Mouse (Mus musculus) small intestine, adult 2 months (tissue): ENCODE measurements around the gene Rabggta. TPM values are rescaled to one million over a fixed set of nuclear protein-coding genes. Genes with fewer than 3 reads are reported as not detected.

Experiments used
- H3K27ac ChIP-seq: fragments of 200-500 bp; 2 replicates; pipeline ENCODE4 v1.5.1; 2012; ENCODE audit warnings: low read depth, low read length, control low read depth, inconsistent platforms; ENCODE audit not compliant: insufficient read depth
- H3K27me3 ChIP-seq: fragments of 200-500 bp; 2 replicates; pipeline ENCODE4 v1.6.1; 2012; ENCODE audit warnings: mild to moderate bottlenecking, moderate library complexity, low read length, inconsistent platforms; ENCODE audit not compliant: control insufficient read depth, insufficient read depth
- H3K36me3 ChIP-seq: fragments of 200-500 bp; 2 replicates; pipeline ENCODE4 v1.6.1; 2012; ENCODE audit warnings: mild to moderate bottlenecking, low read length, control low read depth, inconsistent platforms; ENCODE audit not compliant: control insufficient read depth, insufficient read depth
- H3K4me1 ChIP-seq: fragments of 200-500 bp; 2 replicates; pipeline ENCODE4 v1.6.1; 2012; ENCODE audit warnings: low read length, inconsistent platforms, mixed read lengths; ENCODE audit not compliant: control insufficient read depth, insufficient read depth, insufficient read length
- H3K4me3 ChIP-seq: fragments of 200-500 bp; 2 replicates; pipeline ENCODE4 v1.5.1; 2012; ENCODE audit warnings: low read depth, mild to moderate bottlenecking, control low read depth, inconsistent platforms, low read length, moderate library complexity
- CTCF ChIP-seq: fragments of 200-500 bp; IDR thresholded peaks from 2 replicates; pipeline ENCODE4 v1.5.1; 2012; ENCODE audit warnings: low read depth, mild to moderate bottlenecking, control low read depth, inconsistent platforms, low read length, moderate library complexity, mixed read lengths; ENCODE audit not compliant: insufficient replicate concordance, insufficient read length; ENCODE audit errors: extremely low read depth
- POLR2A ChIP-seq: fragments of 200-500 bp; IDR thresholded peaks from 2 replicates; pipeline ENCODE4 v1.6.1; 2012; ENCODE audit warnings: low read depth, mild to moderate bottlenecking, control low read depth, inconsistent platforms, low read length, moderate library complexity
- WGBS: fragments of 180-500 bp; shearing (Covaris S2); methylation state at CpG from one replicate; pipeline ENCODE4 v1.1.7; 2018; 5-methylcytosine and 5-hydroxymethylcytosine counted together
- polyA plus RNA-seq: library from polyadenylated mRNA; depleted of rRNA; stranded (reverse); fragments of >200 nt; gene quantifications from 2 replicates; pipeline ENCODE4 v1.2.3, GENCODE M21; 2012

The Rabggta gene
- polyA plus RNA-seq, 1 experiment, result 43.5 TPM

DNA sequence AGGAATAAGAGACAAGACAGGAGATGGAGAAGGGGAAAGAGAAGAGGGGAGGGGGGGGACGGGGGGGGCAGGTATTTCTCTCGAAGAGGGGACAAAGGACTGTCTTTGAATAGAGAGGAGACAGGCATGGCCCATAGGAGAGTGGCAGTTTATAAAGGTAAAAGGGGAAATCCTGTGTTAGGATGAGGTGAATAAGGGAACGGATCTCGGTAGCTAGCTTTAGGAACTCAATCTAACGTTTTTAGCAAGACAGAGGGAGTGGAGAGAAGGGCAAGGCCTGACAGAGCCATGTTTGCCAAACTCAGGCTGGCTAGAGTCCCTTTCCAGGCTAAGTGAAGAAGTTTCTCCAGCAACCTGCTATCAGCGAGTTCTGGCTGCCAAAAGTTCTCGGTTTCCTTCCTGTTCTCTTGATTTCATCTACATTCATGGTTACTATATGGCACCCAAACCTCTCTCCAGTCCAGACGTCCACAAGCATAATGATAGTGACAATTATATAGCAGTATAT, 429 bp upstream of the Rabggta start:
- no peak overlapping the region for H3K4me3 ChIP-seq
- H3K27ac ChIP-seq, result no peak overlapping the region
- TF ChIP-seq CTCF (no peak), POLR2A (no peak)

DNA sequence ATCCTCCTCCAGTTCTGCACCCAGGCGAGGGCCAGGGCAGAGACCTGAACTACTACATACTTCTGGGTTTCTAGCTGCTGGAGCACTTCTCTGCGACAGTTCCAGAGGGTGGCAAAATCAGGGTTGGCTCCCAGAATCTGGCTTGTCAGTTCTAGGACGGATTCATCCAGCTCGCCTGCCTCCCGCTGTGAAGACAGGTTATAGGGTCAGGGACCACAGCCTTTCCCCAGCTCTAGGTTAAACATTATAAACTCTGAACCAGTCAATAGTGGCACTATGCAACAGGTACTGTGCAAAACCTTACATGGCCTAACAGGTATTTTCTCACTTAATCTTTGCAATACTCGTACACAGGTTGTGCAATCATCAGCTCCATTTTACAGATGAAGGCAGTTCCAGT, 987 bp downstream of the Rabggta start:
- H3K27me3 ChIP-seq, result no peaks in the 10 kb centered on the region
- TF ChIP-seq POLR2A (no peak), CTCF (no peak)
- 88% methylated on average over 6 of the region's 6 CpGs for WGBS
- H3K27ac ChIP-seq, result no peak overlapping the region
- no peak overlapping the region for H3K4me3 ChIP-seq
- peaks cover 8% of the 10 kb centered on the region; the same call in 1 of the 2 replicates for H3K4me1 ChIP-seq
- H3K36me3 ChIP-seq, result peaks cover 26% of the 10 kb centered on the region

More for the DNA sequence above, 429 bp upstream of the Rabggta start:
- peaks cover 9% of the 10 kb centered on the region; the same call in 1 of the 2 replicates for H3K4me1 ChIP-seq
- H3K36me3 ChIP-seq, result peaks cover 15% of the 10 kb centered on the region
- 52% methylated on average over 8 of the region's 8 CpGs for WGBS
- H3K27me3 ChIP-seq, result no peaks in the 10 kb centered on the region

DNA sequence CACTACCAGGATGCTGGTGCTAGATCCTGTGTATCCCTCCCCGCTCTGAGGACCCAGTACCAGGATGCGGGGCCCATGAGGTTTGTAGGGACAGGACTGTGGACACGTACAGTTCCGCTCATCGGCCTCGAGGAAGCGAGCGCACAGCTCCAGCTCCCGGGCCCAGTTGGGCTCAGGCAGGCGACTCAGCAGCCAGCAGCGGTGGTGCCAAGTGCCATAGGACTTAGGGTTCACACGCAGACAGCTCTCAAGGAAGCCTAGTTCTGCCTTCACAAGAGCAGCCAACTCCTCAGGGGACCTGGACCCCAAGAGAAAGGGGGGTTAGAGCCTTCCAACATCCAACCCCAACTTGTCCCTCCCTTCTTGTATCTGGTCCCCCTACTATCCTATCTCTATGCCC, 1.4 kb downstream of the Rabggta start:
- Histone ChIP-seq H3K27me3 (no peaks in the 10 kb centered on the region), H3K4me3 (no peak overlapping the region), H3K27ac (no peak overlapping the region), H3K36me3 (peaks cover 26% of the 10 kb centered on the region), H3K4me1 (peaks cover 8% of the 10 kb centered on the region; the same call in 1 of the 2 replicates)
- WGBS, result 96% methylated on average over 12 of the region's 12 CpGs
- no peak for TF ChIP-seq POLR2A
- TF ChIP-seq CTCF, result no peak

GRCm38 (mm10) chr14:55719737-55720136, 2.3 kb downstream of the Rabggta start:
- TF ChIP-seq CTCF (no peak), POLR2A (no peak)
- Histone ChIP-seq H3K27me3 (no peaks in the 10 kb centered on the region), H3K27ac (no peak overlapping the region), H3K4me1 (peaks cover 4% of the 10 kb centered on the region; the same call in 1 of the 2 replicates), H3K36me3 (peaks cover 26% of the 10 kb centered on the region), H3K4me3 (no peak overlapping the region)
- WGBS, result 95% methylated on average over 6 of the region's 6 CpGs

DNA sequence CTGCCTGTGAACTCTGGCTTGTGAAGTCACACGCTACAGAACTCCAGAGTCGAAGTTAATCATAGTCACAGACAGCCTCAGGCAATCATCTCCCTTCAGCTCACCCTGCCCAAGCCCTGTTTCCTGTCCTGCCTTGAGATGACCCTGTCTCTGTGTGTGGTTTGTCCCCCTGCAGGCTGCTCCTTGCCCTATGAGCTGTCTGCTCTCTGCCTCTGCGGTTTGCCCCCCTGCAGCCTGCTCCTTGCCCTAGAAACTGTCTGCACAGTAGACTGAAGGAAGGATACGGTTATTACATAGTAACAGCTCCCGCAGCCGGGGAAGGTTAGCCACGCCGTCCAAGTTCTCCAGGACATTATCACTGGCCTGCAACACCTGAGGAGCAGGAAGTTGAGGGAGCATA, 5.2 kb downstream of the Rabggta start:
- Histone ChIP-seq H3K27me3 (0 out of 2 replicates have a peak, but pooled peaks cover 3% of the 10 kb centered on the region), H3K36me3 (peaks cover 26% of the 10 kb centered on the region), H3K4me1 (peaks cover 15% of the 10 kb centered on the region), H3K27ac (no peak overlapping the region), H3K4me3 (no peak overlapping the region)
- 90% methylated on average over 8 of the region's 8 CpGs for WGBS
- no peak for TF ChIP-seq CTCF
- TF ChIP-seq POLR2A, result no peak

- H3K27ac ChIP-seq, result no peak overlapping the region
- no peak for TF ChIP-seq POLR2A
- TF ChIP-seq CTCF, result no peak
- peaks cover 11% of the 10 kb centered on the region for H3K4me1 ChIP-seq
Measured at GRCm38 (mm10) chr14:55716271-55716670, 5.8 kb downstream of the Rabggta start.

DNA sequence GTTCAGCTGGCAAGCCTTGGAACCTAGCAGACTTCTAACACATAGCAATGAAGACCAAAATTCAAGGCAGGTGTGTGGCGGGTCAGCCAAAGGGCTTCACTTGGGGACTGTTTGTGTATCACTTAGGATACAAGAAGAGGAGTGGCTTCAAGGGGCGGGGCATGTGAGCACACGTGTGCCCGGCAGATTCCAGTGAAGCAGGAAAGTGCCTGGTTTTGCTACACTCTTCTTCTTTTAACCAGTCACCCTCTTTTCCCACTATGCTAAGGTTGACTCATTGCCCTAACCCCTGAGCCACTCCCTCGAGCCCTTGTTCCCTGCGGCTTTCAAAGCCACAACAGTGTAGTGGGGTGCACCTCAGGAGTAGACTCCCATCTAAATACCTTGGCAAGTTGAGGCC, 7.2 kb downstream of the Rabggta start:
- 11% methylated on average over 6 of the region's 6 CpGs for WGBS
- Histone ChIP-seq H3K27ac (no peak overlapping the region), H3K4me3 (no peak overlapping the region), H3K4me1 (peaks cover 10% of the 10 kb centered on the region), H3K27me3 (0 out of 2 replicates have a peak, but pooled peaks cover 3% of the 10 kb centered on the region), H3K36me3 (peaks cover 25% of the 10 kb centered on the region)
- no peak for TF ChIP-seq POLR2A
- no peak for TF ChIP-seq CTCF

More at GRCm38 (mm10) chr14:55716271-55716670, 5.8 kb downstream of the Rabggta start:
- Histone ChIP-seq H3K36me3 (peaks cover 26% of the 10 kb centered on the region), H3K4me3 (no peak overlapping the region), H3K27me3 (0 out of 2 replicates have a peak, but pooled peaks cover 3% of the 10 kb centered on the region)
- 91% methylated on average over 6 of the region's 6 CpGs for WGBS
